Mouse (Mus musculus) kidney, postnatal 0 days (tissue): ENCODE data around the gene Cln6. TPM values are rescaled to one million over a fixed set of nuclear protein-coding genes. Genes with fewer than 3 reads are reported as not detected.
A peak's percentile ranks its signal among the peaks of the same experiment; 100 is the strongest.
"Not testable (repeated sequence)": the region's sequence is repeated elsewhere in the genome, so short reads cannot be mapped to it uniquely, and the experiment has no call there.

Source experiments
- ATAC-seq: fragments of 200-750 bp; cut with Nextera tagmentation; replicated peaks from 2 replicates; pipeline ENCODE4 v1.8.0; 2017; ENCODE audit warnings: low read depth, moderate number of reproducible peaks, moderate TSS enrichment, moderate library complexity; ENCODE audit not compliant: low FRiP score
- DNase-seq: peaks from one replicate; pipeline ENCODE4 v3.0.0-alpha.2; 2016; ENCODE audit warnings: low spot score
- H3K27ac ChIP-seq: fragments of 300-500 bp; sonication (generic); 2 replicates; pipeline ENCODE4 v1.5.1; 2014; ENCODE audit warnings: mild to moderate bottlenecking
- H3K27me3 ChIP-seq: fragments of 300-500 bp; sonication (generic); 2 replicates; pipeline ENCODE4 v1.6.1; 2014; ENCODE audit warnings: low read length, mixed read lengths; ENCODE audit not compliant: insufficient read depth
- H3K36me3 ChIP-seq: fragments of 300-500 bp; sonication (generic); 2 replicates; pipeline ENCODE4 v1.6.1; 2014; ENCODE audit warnings: low read length, mixed read lengths; ENCODE audit not compliant: insufficient read depth
- H3K4me1 ChIP-seq: fragments of 300-500 bp; sonication (generic); replicated peaks from 2 replicates; pipeline ENCODE4 v1.6.1; 2014; ENCODE audit warnings: antibody characterized with exemption, low read length, mixed read lengths; ENCODE audit not compliant: insufficient read depth
- H3K4me2 ChIP-seq: fragments of 300-500 bp; sonication (generic); 2 replicates; pipeline ENCODE4 v1.6.1; 2014; ENCODE audit warnings: mild to moderate bottlenecking, low read length, moderate library complexity, mixed read lengths
- H3K4me3 ChIP-seq: fragments of 300-500 bp; sonication (generic); replicated peaks from 2 replicates; pipeline ENCODE4 v1.5.1; 2014; ENCODE audit warnings: low read depth, low read length
- H3K9ac ChIP-seq: fragments of 300-500 bp; sonication (generic); 2 replicates; pipeline ENCODE4 v1.6.1; 2014; ENCODE audit warnings: low read depth, low read length
- H3K9me3 ChIP-seq: fragments of 300-500 bp; sonication (generic); replicated peaks from 2 replicates; pipeline ENCODE4 v1.6.1; 2016; ENCODE audit warnings: low read length, inconsistent platforms, mixed read lengths
- CTCF ChIP-seq: IDR thresholded peaks from 2 replicates; pipeline ENCODE4 v1.5.1; 2016; ENCODE audit warnings: antibody characterized with exemption, low read depth, mild to moderate bottlenecking, moderate library complexity
- WGBS: fragments of 180-500 bp; shearing (Covaris S2); extraction: QIAGEN DNeasy Blood & Tissue Kit; methylation state at CpG from one replicate; pipeline ENCODE4 v1.1.7; 2014; 5-methylcytosine and 5-hydroxymethylcytosine counted together
- polyA plus RNA-seq: library from polyadenylated mRNA; unstranded; fragments of >200 nt; fragmentation: Nextera tagmentation; extraction: Ambion mirVana; gene quantifications from 2 replicates; pipeline ENCODE4 v1.2.1, GENCODE M21; 2015

Gene Cln6
- polyA plus RNA-seq, result 26.8 and 26.9 TPM in 2 replicates

- under 1% methylated on average over 48 of the region's 48 CpGs for WGBS
These were observed at the start of gene Cln6 for GRCm38 (mm10) chr9:62838506-62839171. Gene Cln6, plus strand, starts transcription at chr9:62838785.

GRCm38 (mm10) chr9:62789856-62790255 is 48.7 kb upstream of the Cln6 start:
- Histone ChIP-seq H3K4me3 (no peak overlapping the region), H3K9ac (no peak overlapping the region), H3K4me2 (no peak overlapping the region), H3K4me1 (no peaks in the 10 kb centered on the region), H3K36me3 (no peaks in the 10 kb centered on the region), H3K27me3 (no peaks in the 10 kb centered on the region), H3K27ac (no peak overlapping the region), H3K9me3 (no peaks in the 10 kb centered on the region)
- no peak for TF ChIP-seq CTCF
- 88% methylated on average over 12 of the region's 12 CpGs for WGBS
- no peak for ATAC-seq
- DNase-seq, result no peak

More at GRCm38 (mm10) chr9:62838506-62839171, at the start of gene Cln6:
- Histone ChIP-seq H3K36me3 (no peaks in the 10 kb centered on the region), H3K27ac (peak within 1 kb of the TSS; percentile 90), H3K4me3 (peak within 1 kb of the TSS; percentile 64), H3K9ac (peak within 1 kb of the TSS; percentile 85), H3K9me3 (no peaks in the 10 kb centered on the region), H3K4me2 (peak within 1 kb of the TSS; percentile 77), H3K4me1 (peaks cover 18% of the 10 kb centered on the region; the same call in 1 of the 2 replicates), H3K27me3 (no peaks in the 10 kb centered on the region)
- DNase-seq (peak; percentile 99), ATAC-seq (peak; percentile 87)
- TF ChIP-seq CTCF, result no peak

- WGBS, result 89% methylated on average over 2 of the region's 2 CpGs
- not testable (repeated sequence) for ATAC-seq, DNase-seq, H3K27me3 ChIP-seq, H3K9me3 ChIP-seq, H3K4me3 ChIP-seq, H3K4me1 ChIP-seq, H3K27ac ChIP-seq, H3K4me2 ChIP-seq, H3K9ac ChIP-seq
- peaks cover 17% of the 10 kb centered on the region; the same call in 1 of the 2 replicates for H3K36me3 ChIP-seq
These were observed 39.4 kb upstream of the Cln6 start for GRCm38 (mm10) chr9:62799218-62799617.

GRCm38 (mm10) chr9:62810095-62810494 is 28.5 kb upstream of the Cln6 start:
- Histone ChIP-seq H3K4me3 (peak overlapping the region; percentile 90), H3K36me3 (no peaks in the 10 kb centered on the region), H3K4me2 (peak overlapping the region; percentile 88), H3K27ac (no peak overlapping the region), H3K27me3 (no peaks in the 10 kb centered on the region), H3K9me3 (no peaks in the 10 kb centered on the region), H3K4me1 (peaks cover 10% of the 10 kb centered on the region; the same call in 1 of the 2 replicates), H3K9ac (peak overlapping the region; percentile 90)
- 11% methylated on average over 8 of the region's 8 CpGs for WGBS
- no peak for DNase-seq
- no peak for ATAC-seq
- no peak for TF ChIP-seq CTCF

- DNase-seq (peak; percentile 71), ATAC-seq (peak; percentile 67)
- Histone ChIP-seq H3K4me2 (peak overlapping the region; percentile 88), H3K27ac (peak overlapping the region; percentile 96), H3K4me1 (peaks cover 10% of the 10 kb centered on the region; the same call in 1 of the 2 replicates), H3K9me3 (no peaks in the 10 kb centered on the region), H3K36me3 (no peaks in the 10 kb centered on the region), H3K27me3 (no peaks in the 10 kb centered on the region), H3K4me3 (peak overlapping the region; percentile 90), H3K9ac (peak overlapping the region; percentile 90)
- peak; percentile 43 for TF ChIP-seq CTCF
- WGBS, result under 1% methylated on average over 57 of the region's 58 CpGs
These were observed 27.8 kb upstream of the Cln6 start for GRCm38 (mm10) chr9:62810543-62811515.

- TF ChIP-seq CTCF, result no peak
- Histone ChIP-seq H3K4me3 (peak within 1 kb of the TSS; percentile 90), H3K4me1 (peaks cover 10% of the 10 kb centered on the region; the same call in 1 of the 2 replicates), H3K36me3 (no peaks in the 10 kb centered on the region), H3K4me2 (peak within 1 kb of the TSS; percentile 88), H3K27ac (peak within 1 kb of the TSS; percentile 96), H3K9ac (peak within 1 kb of the TSS; percentile 90), H3K9me3 (no peaks in the 10 kb centered on the region), H3K27me3 (no peaks in the 10 kb centered on the region)
- DNase-seq, result peak; percentile 98
- under 1% methylated on average over 68 of the region's 68 CpGs for WGBS
- ATAC-seq, result peak; percentile 93
These were observed 27.0 kb upstream of the Cln6 start, which contains the start of gene Fem1b for GRCm38 (mm10) chr9:62811516-62812121. Gene Fem1b, minus strand, starts transcription at chr9:62811934.
